Comparison of ENCODE assay signal across 8 mouse cellular contexts in genomic region chr2:29787104-29787917, GRCm38 (mm10). TPM values are rescaled to one million over a fixed set of nuclear protein-coding genes. Genes with fewer than 3 reads are reported as not detected.
DNase-seq lines count a peak whose midpoint lies in the region; ATAC-seq and TF ChIP-seq lines count a peak whose summit lies in the region.

TSS of gene Coq4 (plus strand) at chr2:29787493.

- H3K79me2 ChIP-seq in heart, adult 2 months (replicated peaks; ENCODE audit: control insufficient read depth, insufficient read depth, low read length): no peaks in the 10 kb centered on the region; the same call in 1 of the 2 replicates

- peaks cover 19% of the 10 kb centered on the region for H3K4me1 ChIP-seq in embryonic facial prominence, embryonic 13.5 days
- no peaks in the 10 kb centered on the region for H3K4me1 ChIP-seq in heart, adult 2 months (ENCODE audit: control insufficient read depth, insufficient read depth, low read length)
- H3K4me1 ChIP-seq in limb, embryonic 13.5 days: peaks cover 19% of the 10 kb centered on the region
- peaks cover 17% of the 10 kb centered on the region for H3K4me1 ChIP-seq in midbrain, embryonic 16.5 days (ENCODE audit: control insufficient read depth, insufficient read depth, low read length)

- peaks cover 66% of the 10 kb centered on the region for H3K36me3 ChIP-seq in embryonic facial prominence, embryonic 13.5 days
- no peaks in the 10 kb centered on the region for H3K36me3 ChIP-seq in heart, adult 2 months (ENCODE audit: control insufficient read depth, insufficient read depth, low read length)
- H3K36me3 ChIP-seq in limb, embryonic 13.5 days: peaks cover 60% of the 10 kb centered on the region
- H3K36me3 ChIP-seq in midbrain, embryonic 16.5 days (ENCODE audit: control insufficient read depth, insufficient read depth, low read length): peaks cover 37% of the 10 kb centered on the region

- peak; percentile 83 for DNase-seq in 3134 (ENCODE audit: extremely low read depth, insufficient read length, low spot score)
- peak; percentile 89 to 91 for DNase-seq in adrenal gland, postnatal 36 days
- DNase-seq in heart, adult 2 months: peak; percentile 89 to 90
- DNase-seq in kidney, adult 8-10 months: peak; percentile 94
- DNase-seq in spleen, postnatal 10 days (ENCODE audit: low spot score in 2 of 2): peak; percentile 82 to 91

- TF ChIP-seq CTCF in heart, adult 2 months (IDR thresholded peaks at IDR 0.05): no peak

- peak; percentile 82 for ATAC-seq in embryonic facial prominence, embryonic 13.5 days (ENCODE audit: insufficient number of reproducible peaks, insufficient read depth, low FRiP score, low TSS enrichment, low read depth)
- ATAC-seq in limb, embryonic 13.5 days (ENCODE audit: low FRiP score, low read depth): peak; percentile 87
- peak; percentile 93 for ATAC-seq in midbrain, embryonic 16.5 days

- peak within 1 kb of the TSS; percentile 86 for H3K4me2 ChIP-seq in embryonic facial prominence, embryonic 13.5 days
- H3K4me2 ChIP-seq in limb, embryonic 13.5 days (replicated peaks): peak within 1 kb of the TSS; percentile 83
- H3K4me2 ChIP-seq in midbrain, embryonic 16.5 days (ENCODE audit: low read length): peak within 1 kb of the TSS; percentile 76

- intact Hi-C loops in heart, adult 2 months (cut with DNase I): loop anchor here (2.0 kb wide), 2 partner anchors 15 to 39 kb away; partner anchors contain the start of gene Slc27a4

- TF ChIP-seq POLR2A in heart, adult 2 months (IDR thresholded peaks at IDR 0.05; ENCODE audit: insufficient read depth, low read depth, low read length): peak; percentile 83

- H3K9ac ChIP-seq in embryonic facial prominence, embryonic 13.5 days: peak within 1 kb of the TSS; percentile 80
- peak within 1 kb of the TSS; percentile 88 for H3K9ac ChIP-seq in heart, adult 2 months (ENCODE audit: low read depth, low read length)
- H3K9ac ChIP-seq in limb, embryonic 13.5 days: peak within 1 kb of the TSS; percentile 77
- peak within 1 kb of the TSS; percentile 80 for H3K9ac ChIP-seq in midbrain, embryonic 16.5 days (ENCODE audit: low read depth, low read length)

- H3K4me3 ChIP-seq in embryonic facial prominence, embryonic 13.5 days: peak within 1 kb of the TSS; percentile 69
- H3K4me3 ChIP-seq in heart, adult 2 months: peak within 1 kb of the TSS; percentile 71
- H3K4me3 ChIP-seq in limb, embryonic 13.5 days: peak within 1 kb of the TSS; percentile 65
- peak within 1 kb of the TSS; percentile 81 for H3K4me3 ChIP-seq in midbrain, embryonic 16.5 days (ENCODE audit: low read depth, low read length)

- no peaks in the 10 kb centered on the region for H3K27me3 ChIP-seq in embryonic facial prominence, embryonic 13.5 days
- H3K27me3 ChIP-seq in heart, adult 2 months (ENCODE audit: control insufficient read depth, insufficient read depth, low read length): no peaks in the 10 kb centered on the region
- H3K27me3 ChIP-seq in limb, embryonic 13.5 days: no peaks in the 10 kb centered on the region
- H3K27me3 ChIP-seq in midbrain, embryonic 16.5 days (ENCODE audit: control insufficient read depth, insufficient read depth, low read depth, low read length): no peaks in the 10 kb centered on the region

- H3K27ac ChIP-seq in embryonic facial prominence, embryonic 13.5 days: peak within 1 kb of the TSS; percentile 63
- H3K27ac ChIP-seq in heart, adult 2 months: peak within 1 kb of the TSS; percentile 60
- H3K27ac ChIP-seq in limb, embryonic 13.5 days: peak within 1 kb of the TSS; percentile 67
- H3K27ac ChIP-seq in midbrain, embryonic 16.5 days (ENCODE audit: low read length): peak within 1 kb of the TSS; percentile 76

- WGBS in embryonic facial prominence, embryonic 13.5 days: 1% methylated on average over 31 of the region's 31 CpGs
- WGBS in heart, adult 2 months: 2% methylated on average over 31 of the region's 31 CpGs
- 2% methylated on average over 31 of the region's 31 CpGs for WGBS in limb, embryonic 13.5 days
- 2% methylated on average over 31 of the region's 31 CpGs for WGBS in midbrain, embryonic 16.5 days

- peak; percentile 79 for TF ChIP-seq EP300 in heart, adult 2 months (IDR thresholded peaks at IDR 0.05; ENCODE audit: insufficient read depth, low read depth, low read length)

- H3K9me3 ChIP-seq in embryonic facial prominence, embryonic 13.5 days: no peaks in the 10 kb centered on the region
- H3K9me3 ChIP-seq in limb, embryonic 13.5 days: 0 out of 2 replicates have a peak, but pooled peaks cover 2% of the 10 kb centered on the region
- H3K9me3 ChIP-seq in midbrain, embryonic 16.5 days (replicated peaks; ENCODE audit: control insufficient read depth, low read length, poor library complexity, severe bottlenecking): no peaks in the 10 kb centered on the region

RNA-seq across cellular contexts. Expression of gene Coq4, which starts in this region (rescaled TPM):
- 10 to 100 TPM; 16.9 to 21.7 TPM for total RNA-seq in adrenal gland, postnatal 36 days (2021)
- polyA plus RNA-seq in embryonic facial prominence, embryonic 13.5 days (2015; fragmentation: Nextera tagmentation; extraction: Ambion mirVana): 31.1 and 31.7 TPM in 2 replicates
- 10 to 100 TPM; 15.8 to 22.7 TPM for total RNA-seq in heart, adult 2 months (2021)
- 28.6 and 38.6 TPM in 2 replicates for polyA plus RNA-seq in heart, adult 2 months (2012; rRNA removed)
- 29.7 and 29.9 TPM in 2 replicates for polyA plus RNA-seq in limb, embryonic 13.5 days (2015; fragmentation: Nextera tagmentation; extraction: Ambion mirVana)
- 38.3 and 40.5 TPM in 2 replicates for polyA plus RNA-seq in midbrain, embryonic 16.5 days (2015; fragmentation: Nextera tagmentation; extraction: Ambion mirVana)

Comparison
In these comparisons a context has a peak if more than half of its experiments do, and no peak if none do; other contexts are left out.
1. Peak in every context shown above with its lines: DNase-seq, ATAC-seq, H3K4me3 ChIP-seq and H3K27ac ChIP-seq.